Mouse (Mus musculus) CH12.LX (cell line): ENCODE results near the gene Cdh4.

Source experiments
- CTCF ChIP-seq, 2 experiments: IDR thresholded peaks in 1 of 2; conservative IDR thresholded peaks in 1 of 2; 2 replicates each; pipeline ENCODE4 v1.5.1; 2011 to 2012; ENCODE audit warnings: low read depth in 2 of 2, low read length in 2 of 2, improper control_type of control experiment in 1 of 2, inconsistent platforms in 1 of 2, mild to moderate bottlenecking in 1 of 2, moderate library complexity in 1 of 2
- GABPA ChIP-seq: IDR thresholded peaks from 2 replicates; pipeline ENCODE4 v1.6.1; 2012; ENCODE audit warnings: low read depth, low read length, improper control_type of control experiment, inconsistent platforms; ENCODE audit not compliant: insufficient replicate concordance
- MYC ChIP-seq: IDR thresholded peaks from 2 replicates; pipeline ENCODE4 v1.6.1; 2011; ENCODE audit warnings: low read depth, mild to moderate bottlenecking, improper control_type of control experiment, low read length
- POLR2A ChIP-seq: IDR thresholded peaks from 2 replicates; pipeline ENCODE4 v1.6.1; 2011; ENCODE audit warnings: low read depth, mild to moderate bottlenecking, improper control_type of control experiment, low read length
- USF1 ChIP-seq: IDR thresholded peaks from 2 replicates; pipeline ENCODE4 v1.6.1; 2014; ENCODE audit warnings: low read depth, mild to moderate bottlenecking, inconsistent platforms, low read length, improper control_type of control experiment

- no peak for TF ChIP-seq POLR2A
- TF ChIP-seq USF1: no peak
- TF ChIP-seq CTCF (conservative IDR thresholded peaks at IDR 0.05 in 1 of 2, IDR thresholded peaks at IDR 0.05 in 1 of 2; ENCODE audit: low read depth in 2 of 2, low read length in 2 of 2): no peak
- no peak for TF ChIP-seq MYC
- no peak for TF ChIP-seq GABPA
These were observed 327.7 kb downstream of the Cdh4 start for GRCm38 (mm10) chr2:179769943-179770342.
